Mouse (Mus musculus) erythroblast, adult 5-6 weeks (primary cell): ENCODE data around the gene Grwd1. TPM values are rescaled to one million over a fixed set of nuclear protein-coding genes. Genes with fewer than 3 reads are reported as not detected.
A peak's percentile ranks its signal among the peaks of the same experiment; 100 is the strongest.
"Not testable (repeated sequence)": the region's sequence is repeated elsewhere in the genome, so short reads cannot be mapped to it uniquely, and the experiment has no call there.

ENCODE experiments used
- ATAC-seq: replicated peaks from 2 replicates; pipeline ENCODE4 v1.8.0; 2016; ENCODE audit warnings: moderate number of reproducible peaks, mild to moderate bottlenecking, moderate TSS enrichment, inconsistent platforms; ENCODE audit not compliant: poor library complexity, low FRiP score, severe bottlenecking
- total RNA-seq, 2 experiments: library from RNA; stranded (forward) in 1 of 2; stranded (reverse) in 1 of 2; fragments of 150-400 nt in 1 of 2; fragments of 200-764, 138-1000 nt in 1 of 2; gene quantifications; 2 replicates each; pipeline versions ENCODE4 v1.2.3 to v1.2.4; 2015 to 2017; ENCODE audit warnings: low replicate concordance in 2 of 2

Gene Grwd1
- 1.5 and 2.3 TPM in 2 replicates for total RNA-seq (2015; ENCODE audit: low replicate concordance)
- total RNA-seq (2017; ENCODE audit: low replicate concordance), result 0.43 and 3.1 TPM in 2 replicates

GRCm38 (mm10) chr7:45830427-45831127 lies at the start of gene Grwd1:
Grwd1 (minus strand) TSS chr7:45830944.
- peak; percentile 78 for ATAC-seq

DNA sequence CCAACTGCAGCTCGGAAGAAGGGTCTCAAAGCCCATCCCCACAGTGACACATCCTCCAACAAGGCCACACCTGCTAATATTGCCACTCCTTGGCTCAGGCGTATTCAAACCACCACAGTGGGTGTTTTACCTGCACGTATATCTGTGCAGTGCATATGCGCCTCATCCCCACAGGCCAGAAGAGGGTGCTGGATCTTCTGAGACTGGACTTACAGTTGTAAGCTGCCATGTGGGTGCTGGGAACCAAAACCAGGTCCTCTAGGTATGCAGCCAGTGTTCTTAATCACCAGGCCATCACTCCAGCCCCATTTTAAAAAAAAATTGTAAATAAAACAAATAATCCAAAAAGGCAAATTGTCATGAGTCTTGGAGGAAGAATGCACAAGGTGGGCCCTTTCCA lies 49.8 kb upstream of the Grwd1 start:
- ATAC-seq, result no peak

- not testable (repeated sequence) for ATAC-seq
Measured at GRCm38 (mm10) chr7:45878278-45878677, 47.5 kb upstream of the Grwd1 start, which contains the start of gene Grin2d. Grin2d (minus strand) TSS chr7:45878378.

GRCm38 (mm10) chr7:45876895-45877294 lies 46.2 kb upstream of the Grwd1 start:
- ATAC-seq, result no peak

GRCm38 (mm10) chr7:45873061-45873947 lies 42.6 kb upstream of the Grwd1 start:
- ATAC-seq, result peak; percentile 70

- ATAC-seq, result peak; percentile 88
Measured at GRCm38 (mm10) chr7:45872624-45873023, 41.9 kb upstream of the Grwd1 start, which contains the start of gene Kdelr1. Kdelr1 (plus strand) TSS chr7:45872772.

DNA sequence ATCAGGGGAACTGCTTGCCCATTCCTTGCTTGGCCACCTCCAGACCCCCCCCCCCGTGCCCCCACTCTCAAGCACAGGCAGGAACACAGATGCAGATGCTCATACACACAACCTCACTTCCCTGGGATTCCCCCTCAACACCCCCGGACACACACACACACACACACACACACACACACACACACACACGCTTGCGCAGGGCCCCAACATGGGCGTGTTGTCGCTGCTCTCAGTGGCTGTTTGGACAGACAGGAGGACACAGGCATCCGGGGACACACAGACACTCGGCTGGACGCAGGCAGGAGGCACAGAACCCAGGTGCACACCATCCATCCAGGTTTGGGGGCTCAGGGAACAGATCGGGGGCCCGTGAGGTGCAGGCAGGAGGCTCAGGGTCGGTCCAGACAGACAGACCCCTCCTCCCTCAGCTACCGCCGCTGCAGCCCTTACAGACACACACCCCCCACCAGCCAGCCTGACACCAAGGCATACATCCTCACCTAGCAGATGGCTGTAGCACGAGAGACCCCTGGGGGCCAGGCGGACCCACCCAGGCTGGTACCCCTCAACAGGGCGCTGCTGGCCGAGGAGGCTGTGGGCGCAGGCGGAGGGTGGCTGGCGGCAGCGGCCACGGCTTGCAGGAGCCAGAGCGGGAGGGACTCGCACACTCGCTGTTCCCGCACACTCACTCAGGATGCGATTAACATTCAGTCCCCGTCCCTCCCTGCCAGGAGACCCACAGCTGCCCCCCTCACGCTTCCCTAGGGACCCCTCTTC lies 39.7 kb upstream of the Grwd1 start:
- no peak for ATAC-seq

GRCm38 (mm10) chr7:45869787-45870186 lies 39.0 kb upstream of the Grwd1 start:
- no peak for ATAC-seq

- no peak for ATAC-seq
Measured at GRCm38 (mm10) chr7:45869107-45869670, 38.4 kb upstream of the Grwd1 start.

GRCm38 (mm10) chr7:45867871-45868270 lies 37.1 kb upstream of the Grwd1 start:
- no peak for ATAC-seq

- ATAC-seq, result no peak
Measured at GRCm38 (mm10) chr7:45865925-45866910, 35.5 kb upstream of the Grwd1 start.

GRCm38 (mm10) chr7:45864435-45864834 lies 33.7 kb upstream of the Grwd1 start:
- no peak for ATAC-seq

DNA sequence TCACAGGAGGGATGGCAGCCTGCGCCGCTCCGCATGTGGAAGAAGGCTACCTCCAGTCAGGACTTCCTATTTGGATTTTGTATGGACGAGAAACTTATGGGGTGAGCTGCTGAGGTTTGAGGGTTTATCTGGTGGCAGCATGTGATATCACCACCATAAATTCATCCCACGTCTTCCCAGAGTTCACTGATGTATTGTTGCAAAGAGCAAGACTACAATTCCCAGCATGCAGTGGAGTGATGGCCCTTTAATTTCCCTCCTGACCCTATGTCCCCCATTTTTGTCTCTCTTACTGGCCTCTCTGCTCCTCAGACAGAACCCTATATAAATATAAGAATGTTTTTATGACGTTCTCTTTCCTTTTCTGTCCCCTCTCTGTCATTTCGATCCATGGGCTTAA lies 32.1 kb upstream of the Grwd1 start:
- ATAC-seq, result no peak

GRCm38 (mm10) chr7:45859008-45859407 lies 28.3 kb upstream of the Grwd1 start:
- no peak for ATAC-seq

DNA sequence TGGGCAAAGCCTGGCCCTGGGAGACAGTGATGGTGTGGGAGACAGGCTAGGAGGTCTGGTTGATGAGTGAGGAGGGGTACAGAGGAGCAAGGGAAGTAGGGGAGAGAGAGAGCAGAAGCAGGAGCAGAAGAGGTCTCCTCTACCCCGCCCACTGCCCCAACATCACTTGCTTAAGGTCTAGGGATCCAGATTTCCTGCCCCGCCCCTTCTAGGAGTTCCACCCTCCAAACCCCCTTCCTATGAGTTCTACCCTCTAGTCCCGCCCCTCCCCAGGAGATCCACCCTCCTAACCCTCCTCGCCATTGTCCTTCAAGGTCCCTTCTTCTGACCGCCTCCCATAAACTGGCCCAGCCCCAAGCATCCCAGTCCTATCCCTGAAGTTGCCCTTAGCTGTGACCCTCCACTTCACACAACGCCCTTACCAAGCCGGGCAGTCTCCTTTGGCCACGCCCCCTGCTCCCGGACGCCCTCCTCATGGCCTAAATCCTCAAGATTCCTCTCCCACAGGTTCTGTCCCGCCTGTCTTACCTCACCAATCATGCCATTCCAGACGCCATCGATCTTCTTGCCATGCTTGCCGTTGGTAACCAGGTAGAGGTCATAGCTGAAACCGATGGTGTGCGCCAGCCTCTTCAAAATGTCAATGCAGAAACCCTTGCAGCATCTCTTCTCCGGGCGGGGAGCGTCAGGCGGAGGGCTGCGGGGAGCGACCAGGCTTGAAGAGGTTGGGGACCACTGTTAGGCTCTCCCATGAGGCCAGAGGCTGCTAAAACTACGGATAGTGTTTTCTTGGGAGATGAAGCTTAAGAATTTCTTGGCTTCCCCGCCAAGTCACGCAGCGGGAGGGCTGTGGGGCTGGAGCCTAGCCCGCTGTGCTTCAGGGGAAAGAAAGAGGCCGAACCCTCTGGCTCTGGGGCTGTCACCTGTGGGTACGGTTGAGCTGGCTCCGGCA lies 26.5 kb upstream of the Grwd1 start:
- ATAC-seq, result no peak

DNA sequence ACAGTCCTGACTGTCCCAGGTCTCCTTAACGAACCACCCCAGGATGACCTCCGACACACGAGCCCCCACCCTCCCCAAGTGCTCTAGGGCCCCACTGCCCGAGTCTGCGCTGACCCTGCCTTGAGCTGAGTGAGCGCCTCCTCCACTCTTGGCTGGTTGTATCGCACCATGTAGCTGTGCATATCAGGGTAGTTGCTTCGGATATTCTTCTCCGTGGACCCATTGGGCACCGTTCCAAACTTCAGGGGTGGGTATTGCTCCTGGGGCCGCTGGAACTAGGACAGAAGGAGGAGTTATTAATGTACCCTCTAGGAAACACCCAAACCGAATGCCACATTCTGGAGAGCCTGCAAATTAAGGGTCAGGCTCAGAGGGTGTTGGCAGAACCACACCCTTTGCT lies 22.3 kb upstream of the Grwd1 start:
- ATAC-seq, result no peak

DNA sequence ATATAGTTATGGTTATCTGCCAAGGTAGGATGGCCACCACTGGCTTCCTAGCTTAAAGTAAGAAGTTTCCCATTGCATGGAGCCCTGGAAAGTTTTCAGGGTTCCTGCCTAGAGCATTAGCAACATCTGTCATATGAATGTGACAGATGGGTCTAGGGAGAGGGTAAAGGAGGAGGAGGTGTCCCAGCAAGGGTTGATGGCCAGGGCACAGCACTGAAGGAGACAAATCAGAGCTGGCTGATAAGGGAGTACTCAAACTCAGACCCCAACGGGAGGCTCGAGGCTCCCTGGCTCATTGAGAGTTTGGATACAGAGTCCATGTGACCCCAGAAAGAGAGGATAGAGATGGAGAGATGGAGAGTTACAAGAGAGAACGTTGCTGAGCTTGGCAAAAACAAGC lies 19.9 kb upstream of the Grwd1 start:
- ATAC-seq, result no peak
